Mouse (Mus musculus) midbrain, embryonic 16.5 days (tissue): ENCODE data around the gene Gm21693. TPM values are rescaled to one million over a fixed set of nuclear protein-coding genes. Genes with fewer than 3 reads are reported as not detected.
"Not testable (repeated sequence)": the region's sequence is repeated elsewhere in the genome, so short reads cannot be mapped to it uniquely, and the experiment has no call there.

Source experiments
- ATAC-seq: fragments of 200-750 bp; cut with Nextera tagmentation; 2 replicates; pipeline ENCODE4 v1.8.0; 2017; ENCODE audit warnings: moderate TSS enrichment
- H3K27ac ChIP-seq: fragments of 300-500 bp; sonication (generic); 2 replicates; pipeline ENCODE4 v1.5.1; 2014; ENCODE audit warnings: mild to moderate bottlenecking, low read length, mixed read lengths
- H3K27me3 ChIP-seq: fragments of 300-500 bp; sonication (generic); 2 replicates; pipeline ENCODE4 v1.6.1; 2014; ENCODE audit warnings: low read depth, low read length, mixed read lengths; ENCODE audit not compliant: control insufficient read depth, insufficient read depth
- H3K36me3 ChIP-seq: fragments of 300-500 bp; sonication (generic); 2 replicates; pipeline ENCODE4 v1.6.1; 2014; ENCODE audit warnings: mild to moderate bottlenecking, low read length, moderate library complexity, mixed read lengths; ENCODE audit not compliant: control insufficient read depth, insufficient read depth
- H3K4me1 ChIP-seq: fragments of 300-500 bp; sonication (generic); 2 replicates; pipeline ENCODE4 v1.6.1; 2014; ENCODE audit warnings: mild to moderate bottlenecking, low read length, mixed read lengths; ENCODE audit not compliant: control insufficient read depth, insufficient read depth
- H3K4me2 ChIP-seq: fragments of 300-500 bp; sonication (generic); 2 replicates; pipeline ENCODE4 v1.6.1; 2014; ENCODE audit warnings: mild to moderate bottlenecking, low read length, mixed read lengths
- H3K4me3 ChIP-seq: fragments of 300-500 bp; sonication (generic); 2 replicates; pipeline ENCODE4 v1.5.1; 2014; ENCODE audit warnings: low read depth, mild to moderate bottlenecking, low read length, moderate library complexity, mixed read lengths
- H3K9ac ChIP-seq: fragments of 300-500 bp; sonication (generic); 2 replicates; pipeline ENCODE4 v1.6.1; 2014; ENCODE audit warnings: low read depth, low read length, mixed read lengths
- H3K9me3 ChIP-seq: fragments of 300-500 bp; sonication (generic); replicated peaks from 2 replicates; pipeline ENCODE4 v1.6.1; 2014; ENCODE audit warnings: mild to moderate bottlenecking, low read length, mixed read lengths; ENCODE audit not compliant: control insufficient read depth, poor library complexity, severe bottlenecking
- WGBS: fragments of 180-500 bp; shearing (Covaris S2); extraction: QIAGEN DNeasy Blood & Tissue Kit; methylation state at CpG from one replicate; pipeline ENCODE4 v1.1.7; 2014; 5-methylcytosine and 5-hydroxymethylcytosine counted together
- polyA plus RNA-seq: library from polyadenylated mRNA; unstranded; fragments of >200 nt; fragmentation: Nextera tagmentation; extraction: Ambion mirVana; gene quantifications from 2 replicates; pipeline ENCODE4 v1.2.1, GENCODE M21; 2015

Gene Gm21693
- polyA plus RNA-seq = not detected in 2 replicates

DNA sequence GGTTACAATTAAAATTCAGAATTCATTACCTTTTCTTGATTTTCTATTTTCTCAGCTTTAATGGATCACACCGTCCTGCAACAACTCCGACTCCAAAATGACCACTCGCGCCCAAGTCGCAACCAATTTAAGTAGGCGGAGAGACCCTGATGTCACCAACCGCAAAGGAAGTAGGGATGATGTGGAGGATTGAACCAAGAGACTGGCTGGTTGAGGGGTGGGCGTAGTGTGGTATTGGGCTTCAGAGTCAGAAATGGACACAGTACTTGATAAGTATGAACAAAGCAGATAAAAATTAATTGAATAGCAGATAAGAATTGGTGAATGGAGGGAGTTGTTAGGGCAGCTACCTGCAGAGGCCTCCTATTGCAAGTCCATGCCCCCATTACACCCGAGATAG, at the start of gene Gm21693:
TSS of gene Gm21693 (minus strand) at position 101 of the 400 bp plus-strand sequence.
- not testable (repeated sequence) for H3K27ac ChIP-seq, H3K9ac ChIP-seq, H3K4me1 ChIP-seq, H3K9me3 ChIP-seq, ATAC-seq, H3K4me3 ChIP-seq, H3K36me3 ChIP-seq, H3K4me2 ChIP-seq, H3K27me3 ChIP-seq
- WGBS = no CpG with 5 or more reads among the region's 9 CpGs

DNA sequence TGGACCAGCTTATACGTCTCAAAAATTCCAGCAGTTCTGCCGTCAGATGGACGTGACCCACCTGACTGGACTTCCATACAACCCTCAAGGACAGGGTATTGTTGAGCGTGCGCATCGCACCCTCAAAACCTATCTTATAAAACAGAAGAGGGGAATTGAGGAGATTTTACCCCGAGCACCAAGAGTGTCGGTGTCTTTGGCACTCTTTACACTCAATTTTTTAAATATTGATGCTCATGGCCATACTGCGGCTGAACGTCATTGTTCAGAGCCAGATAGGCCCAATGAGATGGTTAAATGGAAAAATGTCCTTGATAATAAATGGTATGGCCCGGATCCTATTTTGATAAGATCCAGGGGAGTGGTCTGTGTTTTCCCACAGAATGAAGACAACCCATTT, 4.5 kb downstream of the Gm21693 start:
- not testable (repeated sequence) for H3K27ac ChIP-seq, H3K4me1 ChIP-seq, H3K27me3 ChIP-seq, ATAC-seq, H3K36me3 ChIP-seq, H3K9ac ChIP-seq, H3K4me2 ChIP-seq, H3K9me3 ChIP-seq, H3K4me3 ChIP-seq
- WGBS = no CpG with 5 or more reads among the region's 11 CpGs

DNA sequence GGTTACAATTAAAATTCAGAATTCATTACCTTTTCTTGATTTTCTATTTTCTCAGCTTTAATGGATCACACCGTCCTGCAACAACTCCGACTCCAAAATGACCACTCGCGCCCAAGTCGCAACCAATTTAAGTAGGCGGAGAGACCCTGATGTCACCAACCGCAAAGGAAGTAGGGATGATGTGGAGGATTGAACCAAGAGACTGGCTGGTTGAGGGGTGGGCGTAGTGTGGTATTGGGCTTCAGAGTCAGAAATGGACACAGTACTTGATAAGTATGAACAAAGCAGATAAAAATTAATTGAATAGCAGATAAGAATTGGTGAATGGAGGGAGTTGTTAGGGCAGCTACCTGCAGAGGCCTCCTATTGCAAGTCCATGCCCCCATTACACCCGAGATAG, 38.8 kb downstream of the Gm21693 start, which contains the start of gene Gm21677:
TSS of gene Gm21677 (minus strand) at position 101 of the 400 bp plus-strand sequence.
- H3K4me1 ChIP-seq, H3K27ac ChIP-seq, H3K9ac ChIP-seq, H3K36me3 ChIP-seq, ATAC-seq, H3K4me2 ChIP-seq, H3K4me3 ChIP-seq, H3K9me3 ChIP-seq, H3K27me3 ChIP-seq: not testable (repeated sequence)
- WGBS = no CpG with 5 or more reads among the region's 9 CpGs

Other genes with a start within 250 kb of the Gm21693 start
- gene Gm21677, start 38.9 kb downstream of the Gm21693 start, polyA plus RNA-seq = not detected in 2 replicates
- not detected in 2 replicates for gene Gm21704, start 64.8 kb upstream of the Gm21693 start, polyA plus RNA-seq
- not detected in 2 replicates for gene Gm21708, start 64.8 kb upstream of the Gm21693 start, polyA plus RNA-seq